Mouse (Mus musculus): Measurements from ENCODE around the gene Srsf3. TPM values are rescaled to one million over a fixed set of nuclear protein-coding genes. Genes with fewer than 3 reads are reported as not detected.

Gene Srsf3
- polyA plus RNA-seq, 1 experiment from 2014 or later = 513 TPM

- H3K4me2 ChIP-seq = no peak overlapping the region
- H3K9me3 ChIP-seq = no peaks in the 10 kb centered on the region
- H3K27ac ChIP-seq = no peak overlapping the region
- no peaks in the 10 kb centered on the region for H3K36me3 ChIP-seq
- H3K4me1 ChIP-seq = peaks cover 17% of the 10 kb centered on the region
- no peak for ATAC-seq (ENCODE audit: insufficient number of reproducible peaks, low FRiP score, low TSS enrichment, low read depth)
- H3K4me3 ChIP-seq = no peak overlapping the region
- WGBS = 74% methylated on average over 10 of the region's 10 CpGs
- H3K9ac ChIP-seq = no peak overlapping the region
- peaks cover 18% of the 10 kb centered on the region for H3K27me3 ChIP-seq
Measured at GRCm38 (mm10) chr17:29085266-29085665, 52.8 kb downstream of the Srsf3 start.

DNA sequence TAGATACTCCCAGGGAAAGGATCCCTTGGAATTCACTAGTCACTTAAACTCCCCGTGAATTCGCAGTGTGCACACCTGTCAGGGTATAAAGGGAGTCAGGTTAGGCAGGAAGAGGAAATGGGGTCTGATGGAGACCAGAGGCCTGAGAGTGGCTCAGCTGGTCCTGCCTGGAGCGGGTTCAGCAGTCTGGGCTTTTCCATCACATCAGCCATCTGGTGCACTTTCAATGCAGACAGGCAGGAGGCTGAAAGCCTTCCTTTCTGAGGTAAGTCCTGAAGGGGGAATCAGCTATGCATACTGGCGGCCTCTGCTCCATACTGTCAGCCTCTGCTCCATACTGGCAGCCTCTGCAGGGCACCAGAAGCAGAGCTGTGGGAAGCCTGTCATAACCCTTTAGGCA lies 54.5 kb downstream of the Srsf3 start:
- Histone ChIP-seq H3K36me3 (no peaks in the 10 kb centered on the region), H3K4me1 (peaks cover 4% of the 10 kb centered on the region; the same call in 1 of the 2 replicates), H3K9ac (no peak overlapping the region), H3K9me3 (no peaks in the 10 kb centered on the region), H3K4me2 (no peak overlapping the region), H3K4me3 (no peak overlapping the region), H3K27ac (no peak overlapping the region), H3K27me3 (peaks cover 7% of the 10 kb centered on the region)
- WGBS = 62% methylated on average over 4 of the region's 4 CpGs
- ATAC-seq (ENCODE audit: insufficient number of reproducible peaks, low FRiP score, low TSS enrichment, low read depth) = no peak

- ATAC-seq (ENCODE audit: insufficient number of reproducible peaks, low FRiP score, low TSS enrichment, low read depth) = no peak
- Histone ChIP-seq H3K4me2 (no peak within 1 kb of the TSS), H3K4me1 (peaks cover 22% of the 10 kb centered on the region), H3K27me3 (peaks cover 29% of the 10 kb centered on the region), H3K27ac (no peak within 1 kb of the TSS), H3K36me3 (no peaks in the 10 kb centered on the region), H3K9me3 (no peaks in the 10 kb centered on the region), H3K4me3 (no peak within 1 kb of the TSS), H3K9ac (no peak within 1 kb of the TSS)
- 67% methylated on average over 3 of the region's 3 CpGs for WGBS
Measured at GRCm38 (mm10) chr17:29090776-29091175, 58.3 kb downstream of the Srsf3 start, which contains the start of gene Cdkn1a. TSS of gene Cdkn1a (plus strand) at chr17:29090976.

DNA sequence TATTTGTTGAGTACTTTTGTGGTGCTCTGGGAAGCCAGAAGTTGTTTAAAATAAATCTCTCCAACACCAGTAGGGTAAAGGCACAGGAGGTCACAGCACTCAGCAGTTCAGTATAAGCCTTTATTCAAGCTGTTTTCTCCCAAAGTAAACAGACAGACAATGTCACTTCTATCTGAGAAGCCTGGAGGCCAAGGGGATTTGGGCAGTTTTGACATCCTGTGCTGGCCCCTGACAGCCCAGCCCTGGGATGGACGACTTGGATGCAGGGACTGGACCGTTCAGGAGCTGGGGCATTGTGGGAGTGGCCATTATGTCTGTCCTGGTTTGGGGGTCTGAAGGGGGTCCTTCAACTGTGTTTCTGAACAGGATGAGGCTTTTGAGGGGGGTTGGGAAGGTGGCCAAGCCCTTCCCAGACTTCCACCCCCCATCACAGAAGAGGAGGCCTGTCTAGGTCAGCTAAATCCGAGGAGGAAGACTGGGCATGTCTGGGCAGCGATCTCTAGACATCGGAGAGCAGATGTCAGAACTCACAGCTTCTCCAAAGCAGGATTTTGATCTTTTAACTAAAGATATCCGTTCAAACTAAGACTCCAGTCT lies 59.0 kb downstream of the Srsf3 start:
- ATAC-seq (ENCODE audit: insufficient number of reproducible peaks, low FRiP score, low TSS enrichment, low read depth) = no peak
- no peak overlapping the region for H3K9ac ChIP-seq
- H3K4me2 ChIP-seq = no peak overlapping the region
- H3K4me3 ChIP-seq = no peak overlapping the region
- WGBS = 37% methylated on average over 6 of the region's 6 CpGs
- no peaks in the 10 kb centered on the region for H3K9me3 ChIP-seq
- peaks cover 29% of the 10 kb centered on the region for H3K27me3 ChIP-seq
- no peaks in the 10 kb centered on the region for H3K36me3 ChIP-seq
- H3K27ac ChIP-seq = no peak overlapping the region
- H3K4me1 ChIP-seq = peaks cover 22% of the 10 kb centered on the region

DNA sequence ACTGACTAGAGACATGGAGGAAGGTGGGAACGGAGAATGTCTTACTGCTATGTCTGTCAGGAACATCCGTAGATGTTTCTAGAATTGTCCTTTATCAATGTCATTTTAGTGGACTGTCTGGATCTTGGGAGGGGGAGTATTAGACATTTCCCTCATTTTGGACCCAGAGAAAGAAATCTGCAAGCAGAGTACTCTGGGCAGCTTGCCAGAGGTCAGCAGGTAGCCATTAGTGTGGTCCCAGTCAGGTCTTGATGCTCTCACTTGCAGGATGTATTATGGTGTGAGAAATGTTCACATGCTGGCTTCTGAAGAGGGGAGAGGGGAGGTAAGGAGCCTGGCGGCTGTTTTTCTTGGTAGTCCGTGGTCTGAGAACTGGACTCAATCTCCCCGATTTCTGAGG lies 60.1 kb downstream of the Srsf3 start:
- Histone ChIP-seq H3K4me1 (peaks cover 29% of the 10 kb centered on the region), H3K27ac (no peak overlapping the region), H3K9ac (no peak overlapping the region), H3K36me3 (no peaks in the 10 kb centered on the region), H3K4me3 (no peak overlapping the region), H3K27me3 (peaks cover 29% of the 10 kb centered on the region), H3K9me3 (no peaks in the 10 kb centered on the region), H3K4me2 (no peak overlapping the region)
- WGBS = 50% methylated on average over 5 of the region's 5 CpGs
- no peak for ATAC-seq (ENCODE audit: insufficient number of reproducible peaks, low FRiP score, low TSS enrichment, low read depth)

Other genes starting within 250 kb of the Srsf3 start
- gene Brpf3, start 231.5 kb upstream of the Srsf3 start, polyA plus RNA-seq (2015; fragmentation: Nextera tagmentation; extraction: Ambion mirVana) = 7.3 and 8.4 TPM in 2 replicates
- gene Pnpla1, start 174.2 kb upstream of the Srsf3 start, polyA plus RNA-seq (2015; fragmentation: Nextera tagmentation; extraction: Ambion mirVana) = 13.8 and 14.1 TPM in 2 replicates
- 0.22 and 0.27 TPM in 2 replicates for gene 4930539E08Rik, start 117.3 kb upstream of the Srsf3 start, polyA plus RNA-seq (2015; fragmentation: Nextera tagmentation; extraction: Ambion mirVana)
- gene Pxt1, start 88.8 kb upstream of the Srsf3 start, polyA plus RNA-seq (2015; fragmentation: Nextera tagmentation; extraction: Ambion mirVana) = not detected in 2 replicates
- gene Kctd20, start 80.7 kb upstream of the Srsf3 start, polyA plus RNA-seq (2015; fragmentation: Nextera tagmentation; extraction: Ambion mirVana) = 88.9 and 98.7 TPM in 2 replicates
- 100 and 104 TPM in 2 replicates for gene Stk38, start 24.6 kb upstream of the Srsf3 start, polyA plus RNA-seq (2015; fragmentation: Nextera tagmentation; extraction: Ambion mirVana)
- 233 and 345 TPM in 2 replicates for gene Cdkn1a, start 58.3 kb downstream of the Srsf3 start, polyA plus RNA-seq (2015; fragmentation: Nextera tagmentation; extraction: Ambion mirVana)
- 5.1 and 5.6 TPM in 2 replicates for gene Rab44, start 81.5 kb downstream of the Srsf3 start, polyA plus RNA-seq (2015; fragmentation: Nextera tagmentation; extraction: Ambion mirVana)
- 15.0 and 15.4 TPM in 2 replicates for gene Cpne5, start 205.5 kb downstream of the Srsf3 start, polyA plus RNA-seq (2015; fragmentation: Nextera tagmentation; extraction: Ambion mirVana)
- 130 and 132 TPM in 2 replicates for gene Ppil1, start 231.6 kb downstream of the Srsf3 start, polyA plus RNA-seq (2015; fragmentation: Nextera tagmentation; extraction: Ambion mirVana)
- 84.1 and 95.5 TPM in 2 replicates for gene BC004004, start 236.2 kb downstream of the Srsf3 start, polyA plus RNA-seq (2015; fragmentation: Nextera tagmentation; extraction: Ambion mirVana)

Measured in limb, embryonic 15.5 days (tissue).